Mouse (Mus musculus): ENCODE data around the gene Creb5.

- TF ChIP-seq POLR2A (IDR thresholded peaks at IDR 0.05; ENCODE audit: insufficient read depth, low read depth, low read length) = no peak
- TF ChIP-seq CTCF (IDR thresholded peaks at IDR 0.05) = no peak
Measured at GRCm38 (mm10) chr6:53374315-53374941, 87.4 kb downstream of the Creb5 start.

All from heart, adult 2 months (tissue).